Mouse (Mus musculus): Measurements from ENCODE around the gene Pkhd1. TPM values are rescaled to one million over a fixed set of nuclear protein-coding genes. Genes with fewer than 3 reads are reported as not detected.
"Not testable (repeated sequence)": the region's sequence is repeated elsewhere in the genome, so short reads cannot be mapped to it uniquely, and the experiment has no call there.

Pkhd1 gene
- polyA plus RNA-seq, 1 experiment from 2014 or later: not detected

- Histone ChIP-seq H3K4me1 (peaks cover 9% of the 10 kb centered on the region; the same call in 1 of the 2 replicates), H3K4me2 (replicated peaks) (no peak overlapping the region), H3K36me3 (no peaks in the 10 kb centered on the region), H3K27ac (no peak overlapping the region), H3K9me3 (no peaks in the 10 kb centered on the region), H3K4me3 (no peak overlapping the region), H3K9ac (no peak overlapping the region), H3K27me3 (peaks cover 8% of the 10 kb centered on the region; the same call in 1 of the 2 replicates)
- ATAC-seq (ENCODE audit: insufficient number of reproducible peaks, insufficient read depth, low FRiP score, low TSS enrichment): no peak
- 79% methylated on average over 4 of the region's 4 CpGs for WGBS
Observed at GRCm38 (mm10) chr1:20481843-20482242, 136.0 kb downstream of the Pkhd1 start.

GRCm38 (mm10) chr1:20478695-20479094 is 139.2 kb downstream of the Pkhd1 start:
- WGBS: 76% methylated on average over 3 of the region's 3 CpGs
- Histone ChIP-seq H3K4me3 (no peak overlapping the region), H3K4me2 (replicated peaks) (peak overlapping the region; percentile 74; the same call in 1 of the 2 replicates), H3K27ac (no peak overlapping the region), H3K9me3 (no peaks in the 10 kb centered on the region), H3K36me3 (no peaks in the 10 kb centered on the region), H3K9ac (no peak overlapping the region), H3K4me1 (peaks cover 9% of the 10 kb centered on the region; the same call in 1 of the 2 replicates), H3K27me3 (peaks cover 8% of the 10 kb centered on the region; the same call in 1 of the 2 replicates)
- no peak for ATAC-seq (ENCODE audit: insufficient number of reproducible peaks, insufficient read depth, low FRiP score, low TSS enrichment)

GRCm38 (mm10) chr1:20478266-20478659 is 139.6 kb downstream of the Pkhd1 start:
- peak overlapping the region; percentile 36; the same call in 1 of the 2 replicates for H3K9ac ChIP-seq
- H3K9me3 ChIP-seq: no peaks in the 10 kb centered on the region
- peaks cover 9% of the 10 kb centered on the region; the same call in 1 of the 2 replicates for H3K4me1 ChIP-seq
- WGBS: 23% methylated on average over 6 of the region's 6 CpGs
- no peaks in the 10 kb centered on the region for H3K36me3 ChIP-seq
- H3K27me3 ChIP-seq: peaks cover 8% of the 10 kb centered on the region; the same call in 1 of the 2 replicates
- no peak overlapping the region for H3K27ac ChIP-seq
- ATAC-seq (ENCODE audit: insufficient number of reproducible peaks, insufficient read depth, low FRiP score, low TSS enrichment): 0 out of 2 replicates have a peak, but pooled peaks have one; percentile 15
- peak overlapping the region; percentile 40 for H3K4me3 ChIP-seq
- peak overlapping the region; percentile 74 for H3K4me2 ChIP-seq (replicated peaks)

GRCm38 (mm10) chr1:20477561-20478265 is 140.2 kb downstream of the Pkhd1 start:
- WGBS: 5% methylated on average over 25 of the region's 25 CpGs
- no peak for ATAC-seq (ENCODE audit: insufficient number of reproducible peaks, insufficient read depth, low FRiP score, low TSS enrichment)
- H3K27me3 ChIP-seq: peaks cover 12% of the 10 kb centered on the region
- H3K4me1 ChIP-seq: peaks cover 9% of the 10 kb centered on the region; the same call in 1 of the 2 replicates
- no peaks in the 10 kb centered on the region for H3K36me3 ChIP-seq
- H3K4me2 ChIP-seq (replicated peaks): peak overlapping the region; percentile 74
- H3K27ac ChIP-seq: no peak overlapping the region
- peak overlapping the region; percentile 36; the same call in 1 of the 2 replicates for H3K9ac ChIP-seq
- no peaks in the 10 kb centered on the region for H3K9me3 ChIP-seq
- peak overlapping the region; percentile 40 for H3K4me3 ChIP-seq

GRCm38 (mm10) chr1:20470770-20471169 is 147.1 kb downstream of the Pkhd1 start:
- Histone ChIP-seq H3K27me3 (peaks cover 4% of the 10 kb centered on the region), H3K4me2 (replicated peaks) (no peak overlapping the region), H3K27ac (no peak overlapping the region), H3K9ac (no peak overlapping the region), H3K4me1 (0 out of 2 replicates have a peak, but pooled peaks cover 7% of the 10 kb centered on the region), H3K9me3 (no peaks in the 10 kb centered on the region), H3K36me3 (no peaks in the 10 kb centered on the region), H3K4me3 (no peak overlapping the region)
- 81% methylated on average over 11 of the region's 11 CpGs for WGBS
- ATAC-seq (ENCODE audit: insufficient number of reproducible peaks, insufficient read depth, low FRiP score, low TSS enrichment): no peak

GRCm38 (mm10) chr1:20470317-20470716 is 147.5 kb downstream of the Pkhd1 start:
- H3K27me3 ChIP-seq: peaks cover 4% of the 10 kb centered on the region
- 0 out of 2 replicates have a peak, but pooled peaks cover 7% of the 10 kb centered on the region for H3K4me1 ChIP-seq
- no peak for ATAC-seq (ENCODE audit: insufficient number of reproducible peaks, insufficient read depth, low FRiP score, low TSS enrichment)
- H3K27ac ChIP-seq: no peak overlapping the region
- WGBS: 89% methylated on average over 6 of the region's 6 CpGs
- H3K4me3 ChIP-seq: no peak overlapping the region
- H3K36me3 ChIP-seq: no peaks in the 10 kb centered on the region
- H3K9ac ChIP-seq: no peak overlapping the region
- no peaks in the 10 kb centered on the region for H3K9me3 ChIP-seq
- H3K4me2 ChIP-seq (replicated peaks): no peak overlapping the region

GRCm38 (mm10) chr1:20466481-20466880 is 151.4 kb downstream of the Pkhd1 start:
- Histone ChIP-seq H3K4me1 (0 out of 2 replicates have a peak, but pooled peaks cover 7% of the 10 kb centered on the region), H3K36me3 (no peaks in the 10 kb centered on the region), H3K9me3 (no peaks in the 10 kb centered on the region), H3K27me3 (no peaks in the 10 kb centered on the region), H3K4me3 (no peak overlapping the region), H3K4me2 (replicated peaks) (no peak overlapping the region), H3K9ac (no peak overlapping the region), H3K27ac (no peak overlapping the region)
- ATAC-seq (ENCODE audit: insufficient number of reproducible peaks, insufficient read depth, low FRiP score, low TSS enrichment): no peak
- 31% methylated on average over 4 of the region's 4 CpGs for WGBS

- Histone ChIP-seq H3K4me2 (replicated peaks) (no peak overlapping the region), H3K27me3 (no peaks in the 10 kb centered on the region), H3K4me3 (no peak overlapping the region), H3K36me3 (no peaks in the 10 kb centered on the region), H3K27ac (no peak overlapping the region), H3K4me1 (no peaks in the 10 kb centered on the region), H3K9me3 (no peaks in the 10 kb centered on the region), H3K9ac (no peak overlapping the region)
- ATAC-seq (ENCODE audit: insufficient number of reproducible peaks, insufficient read depth, low FRiP score, low TSS enrichment): no peak
- WGBS: 81% methylated on average over 1 of the region's 1 CpGs
Observed at GRCm38 (mm10) chr1:20454621-20455020, 163.2 kb downstream of the Pkhd1 start.

GRCm38 (mm10) chr1:20450074-20450473 is 167.8 kb downstream of the Pkhd1 start:
- WGBS: 24% methylated on average over 10 of the region's 10 CpGs
- H3K4me3 ChIP-seq: no peak overlapping the region
- no peaks in the 10 kb centered on the region for H3K36me3 ChIP-seq
- H3K27ac ChIP-seq: no peak overlapping the region
- ATAC-seq (ENCODE audit: insufficient number of reproducible peaks, insufficient read depth, low FRiP score, low TSS enrichment): no peak
- no peak overlapping the region for H3K9ac ChIP-seq
- no peaks in the 10 kb centered on the region for H3K4me1 ChIP-seq
- no peaks in the 10 kb centered on the region for H3K27me3 ChIP-seq
- no peaks in the 10 kb centered on the region for H3K9me3 ChIP-seq
- no peak overlapping the region for H3K4me2 ChIP-seq (replicated peaks)

GRCm38 (mm10) chr1:20432026-20432425 is 185.8 kb downstream of the Pkhd1 start:
- H3K27ac ChIP-seq; H3K4me1 ChIP-seq; H3K4me2 ChIP-seq (replicated peaks); ATAC-seq (ENCODE audit: insufficient number of reproducible peaks, insufficient read depth, low FRiP score, low TSS enrichment); H3K27me3 ChIP-seq; H3K36me3 ChIP-seq; H3K4me3 ChIP-seq; H3K9ac ChIP-seq; H3K9me3 ChIP-seq: not testable (repeated sequence)
- WGBS: 94% methylated on average over 16 of the region's 16 CpGs

- H3K9me3 ChIP-seq: no peaks in the 10 kb centered on the region
- ATAC-seq (ENCODE audit: insufficient number of reproducible peaks, insufficient read depth, low FRiP score, low TSS enrichment): no peak
- H3K9ac ChIP-seq: no peak overlapping the region
- H3K27me3 ChIP-seq: no peaks in the 10 kb centered on the region
- H3K36me3 ChIP-seq: no peaks in the 10 kb centered on the region
- H3K4me2 ChIP-seq (replicated peaks): no peak overlapping the region
- H3K4me3 ChIP-seq: no peak overlapping the region
- WGBS: 81% methylated on average over 3 of the region's 3 CpGs
- no peaks in the 10 kb centered on the region for H3K4me1 ChIP-seq
- H3K27ac ChIP-seq: no peak overlapping the region
Observed at GRCm38 (mm10) chr1:20429056-20429394, 188.8 kb downstream of the Pkhd1 start.

- Histone ChIP-seq H3K36me3 (no peaks in the 10 kb centered on the region), H3K27ac (no peak overlapping the region), H3K4me3 (no peak overlapping the region), H3K27me3 (no peaks in the 10 kb centered on the region), H3K4me1 (no peaks in the 10 kb centered on the region), H3K4me2 (replicated peaks) (0 out of 2 replicates have a peak overlapping the region, but pooled peaks have one; percentile 5), H3K9me3 (no peaks in the 10 kb centered on the region), H3K9ac (no peak overlapping the region)
- ATAC-seq (ENCODE audit: insufficient number of reproducible peaks, insufficient read depth, low FRiP score, low TSS enrichment): peak; percentile 75; the same call in 1 of the 2 replicates
- WGBS: 42% methylated on average over 12 of the region's 12 CpGs
Observed at GRCm38 (mm10) chr1:20428370-20429055, 189.4 kb downstream of the Pkhd1 start.

Measured in embryonic facial prominence, embryonic 12.5 days (tissue).